Comparison of ENCODE assay signal across 19 mouse cellular contexts in genomic region chr5:146783891-146784290, GRCm38 (mm10).
"Had no signal": no experiment of that assay in that cellular context is flagged by ENCODE, and none has a peak within 500 bp of the region (broad histone marks: within the 10 kb centered on the region; RNA-seq: fewer than 3 reads in every experiment).

No protein-coding gene starts in this region.

- H3K27me3 ChIP-seq: heart, embryonic 12.5 days; hindbrain, embryonic 12.5 days; intestine, embryonic 15.5 days; limb, embryonic 12.5 days had no signal

- H3K27ac ChIP-seq: gastrocnemius, adult 2 months; heart, embryonic 10.5 days; hindbrain, embryonic 10.5 days; hindbrain, embryonic 12.5 days; hindbrain, embryonic 14.5 days; intestine, embryonic 15.5 days; layer of hippocampus, adult 2 months; left cerebral cortex, adult 2 months; limb, embryonic 10.5 days; limb, embryonic 12.5 days had no signal

- H3K36me3 ChIP-seq: heart, embryonic 10.5 days; hindbrain, embryonic 12.5 days; intestine, embryonic 15.5 days; limb, embryonic 12.5 days had no signal

- H3K4me1 ChIP-seq: limb, embryonic 10.5 days had no signal

- H3K9me3 ChIP-seq: heart, embryonic 10.5 days; heart, embryonic 12.5 days; hindbrain, embryonic 10.5 days; hindbrain, embryonic 12.5 days; intestine, embryonic 15.5 days; limb, embryonic 10.5 days; limb, embryonic 12.5 days had no signal

- H3K4me3 ChIP-seq: gastrocnemius, adult 2 months; heart, embryonic 10.5 days; heart, embryonic 12.5 days; hindbrain, embryonic 10.5 days; hindbrain, embryonic 12.5 days; intestine, embryonic 15.5 days; layer of hippocampus, adult 2 months; left cerebral cortex, adult 2 months; limb, embryonic 10.5 days; limb, embryonic 12.5 days had no signal

- ATAC-seq: hindbrain, embryonic 16.5 days; inflammation-experienced regulatory T-cells, adult 6 months; intestine, embryonic 15.5 days; intestine, postnatal 0 days had no signal

- DNase-seq: gastrocnemius, adult 2 months; gastrocnemius, postnatal 10 days; gastrocnemius, postnatal 25 days; heart, adult 18-20 months; heart, postnatal 10 days; liver had no signal
